ENCODE assay signal across 8 mouse cellular contexts in genomic region chr11:62550227-62550685, GRCm38 (mm10). TPM values are rescaled to one million over a fixed set of nuclear protein-coding genes. Genes with fewer than 3 reads are reported as not detected.
DNase-seq lines count a peak whose midpoint lies in the region; ATAC-seq lines count a peak whose summit lies in the region.

No protein-coding gene starts in this region.

- ATAC-seq in forebrain, embryonic 13.5 days, result no peak; the same call in 1 of the 2 replicates
- peak; percentile 34 for ATAC-seq in hindbrain, embryonic 13.5 days (ENCODE audit: low FRiP score)
- no peak for ATAC-seq in activated CD4-positive, CD25-positive, alpha-beta regulatory T cell, adult 4 months

- DNase-seq in MN1 (ENCODE audit: low spot score), result peak; percentile 64
- DNase-seq in c-Kit-positive CD71-positive TER-119-negative erythroid progenitor cells, embryonic 14.5 days (ENCODE audit: low read depth), result peak; percentile 53
- DNase-seq in left cerebral cortex, adult 11 months (ENCODE audit: low spot score), result peak; percentile 43
- DNase-seq in lung, postnatal 25 days (ENCODE audit: low spot score), result peak; percentile 90
- peak; percentile 49 to 50 for DNase-seq in right cerebral cortex, adult 2 months (ENCODE audit: low spot score in 2 of 2)

- H3K4me1 ChIP-seq in forebrain, embryonic 13.5 days, result peaks cover 36% of the 10 kb centered on the region
- H3K4me1 ChIP-seq in hindbrain, embryonic 13.5 days (replicated peaks), result peaks cover 35% of the 10 kb centered on the region

- peak overlapping the region; percentile 77 for H3K4me2 ChIP-seq in forebrain, embryonic 13.5 days
- H3K4me2 ChIP-seq in hindbrain, embryonic 13.5 days, result peak overlapping the region; percentile 70

- H3K9me3 ChIP-seq in forebrain, embryonic 13.5 days (replicated peaks), result no peaks in the 10 kb centered on the region
- H3K9me3 ChIP-seq in hindbrain, embryonic 13.5 days, result no peaks in the 10 kb centered on the region

- H3K9ac ChIP-seq in forebrain, embryonic 13.5 days, result peak overlapping the region; percentile 97
- peak overlapping the region; percentile 94 for H3K9ac ChIP-seq in hindbrain, embryonic 13.5 days

- H3K27ac ChIP-seq in forebrain, embryonic 13.5 days, result peak overlapping the region; percentile 99
- peak overlapping the region; percentile 100 for H3K27ac ChIP-seq in hindbrain, embryonic 13.5 days

- WGBS in forebrain, embryonic 13.5 days, result 4% methylated on average over 11 of the region's 11 CpGs
- 2% methylated on average over 11 of the region's 11 CpGs for WGBS in hindbrain, embryonic 13.5 days

- H3K4me3 ChIP-seq in forebrain, embryonic 13.5 days, result peak overlapping the region; percentile 71
- H3K4me3 ChIP-seq in hindbrain, embryonic 13.5 days, result peak overlapping the region; percentile 70

- H3K36me3 ChIP-seq in forebrain, embryonic 13.5 days (ENCODE audit: poor library complexity, severe bottlenecking), result peaks cover 23% of the 10 kb centered on the region
- peaks cover 16% of the 10 kb centered on the region for H3K36me3 ChIP-seq in hindbrain, embryonic 13.5 days

- no peaks in the 10 kb centered on the region for H3K27me3 ChIP-seq in forebrain, embryonic 13.5 days
- no peaks in the 10 kb centered on the region for H3K27me3 ChIP-seq in hindbrain, embryonic 13.5 days

RNA-seq across cellular contexts. Expression of gene Ubb, which starts 0.7 kb away (rescaled TPM):
- 4,545 and 4,559 TPM in 2 replicates for polyA plus RNA-seq in forebrain, embryonic 13.5 days (2015; fragmentation: Nextera tagmentation; extraction: Ambion mirVana)
- polyA plus RNA-seq in hindbrain, embryonic 13.5 days (2015; fragmentation: Nextera tagmentation; extraction: Ambion mirVana), result 4,618 and 4,725 TPM in 2 replicates
- polyA plus RNA-seq in activated CD4-positive, CD25-positive, alpha-beta regulatory T cell, adult 4 months (2017; shearing (Covaris generic)), result 1,000 to 10,000 TPM; 5,033 to 6,460 TPM

RNA-seq across cellular contexts. Expression of gene Cenpv, which starts 11.2 kb away (rescaled TPM):
- polyA plus RNA-seq in forebrain, embryonic 13.5 days (2015; fragmentation: Nextera tagmentation; extraction: Ambion mirVana), result 74.4 and 78.7 TPM in 2 replicates
- polyA plus RNA-seq in hindbrain, embryonic 13.5 days (2015; fragmentation: Nextera tagmentation; extraction: Ambion mirVana), result 49.4 and 55.5 TPM in 2 replicates
- 1 to 10 TPM in 1 of 2 experiments, not detected in 1; 2.4 TPM for polyA plus RNA-seq in activated CD4-positive, CD25-positive, alpha-beta regulatory T cell, adult 4 months (2017; shearing (Covaris generic))

RNA-seq across cellular contexts. Expression of gene Trpv2, which starts 24.0 kb away (rescaled TPM):
- polyA plus RNA-seq in forebrain, embryonic 13.5 days (2015; fragmentation: Nextera tagmentation; extraction: Ambion mirVana), result 8.2 and 9.1 TPM in 2 replicates
- 21.5 and 21.7 TPM in 2 replicates for polyA plus RNA-seq in hindbrain, embryonic 13.5 days (2015; fragmentation: Nextera tagmentation; extraction: Ambion mirVana)
- 10 to 100 TPM; 76.8 to 79.0 TPM for polyA plus RNA-seq in activated CD4-positive, CD25-positive, alpha-beta regulatory T cell, adult 4 months (2017; shearing (Covaris generic))

Comparison
In these comparisons a context has a peak if more than half of its experiments do, and no peak if none do; other contexts are left out.
1. RNA of gene Cenpv, which starts 11.2 kb away (polyA plus RNA-seq): 74.4 to 78.7 TPM in forebrain, embryonic 13.5 days and 49.4 to 55.5 TPM in hindbrain, embryonic 13.5 days; 2.4 TPM in activated CD4-positive, CD25-positive, alpha-beta regulatory T cell, adult 4 months; every median in the first group is over 10 times any median in the second.
2. Peak in every context shown above with its lines, with median percentiles within 50 percentile points of each other: DNase-seq.